Mouse (Mus musculus) kidney, adult 2 months (tissue): ENCODE results near the gene Tbl3. TPM values are rescaled to one million over a fixed set of nuclear protein-coding genes. Genes with fewer than 3 reads are reported as not detected.
"Not testable (repeated sequence)": the region's sequence is repeated elsewhere in the genome, so short reads cannot be mapped to it uniquely, and the experiment has no call there.

ENCODE experiments used
- DNase-seq: peaks from one replicate; pipeline ENCODE4 v3.0.0; 2021
- H3K27ac ChIP-seq: fragments of 200-500 bp; 2 replicates; pipeline ENCODE4 v1.5.1; 2012; ENCODE audit warnings: low read depth, low read length, control low read depth, inconsistent platforms; ENCODE audit not compliant: insufficient read depth
- H3K27me3 ChIP-seq: fragments of 200-500 bp; replicated peaks from 2 replicates; pipeline ENCODE4 v1.6.1; 2012; ENCODE audit warnings: mild to moderate bottlenecking, moderate library complexity, low read length, inconsistent platforms; ENCODE audit not compliant: control insufficient read depth, insufficient read depth
- H3K36me3 ChIP-seq: fragments of 200-500 bp; 2 replicates; pipeline ENCODE4 v1.6.1; 2012; ENCODE audit warnings: mild to moderate bottlenecking, moderate library complexity, low read length, inconsistent platforms; ENCODE audit not compliant: control insufficient read depth, insufficient read depth
- H3K4me1 ChIP-seq: fragments of 200-500 bp; 2 replicates; pipeline ENCODE4 v1.6.1; 2011; ENCODE audit warnings: low read length; ENCODE audit not compliant: control insufficient read depth, insufficient read depth
- H3K4me3 ChIP-seq: fragments of 200-500 bp; 2 replicates; pipeline ENCODE4 v1.5.1; 2011; ENCODE audit warnings: mild to moderate bottlenecking, low read depth, low read length, control low read depth; ENCODE audit not compliant: insufficient read depth
- CTCF ChIP-seq: fragments of 200-500 bp; conservative IDR thresholded peaks from 2 replicates; pipeline ENCODE4 v1.5.1; 2011; ENCODE audit warnings: low read depth, mild to moderate bottlenecking, control low read depth, low read length, moderate library complexity, mixed read lengths; ENCODE audit not compliant: insufficient read depth, insufficient read length
- POLR2A ChIP-seq: fragments of 200-500 bp; IDR thresholded peaks from one replicate; pipeline ENCODE4 v1.6.1; 2011; ENCODE audit warnings: low read depth, low read length, control low read depth
- WGBS: fragments of 180-500 bp; shearing (Covaris S2); methylation state at CpG from one replicate; pipeline ENCODE4 v1.1.7; 2018; 5-methylcytosine and 5-hydroxymethylcytosine counted together
- polyA plus RNA-seq: library from polyadenylated mRNA; depleted of rRNA; stranded (reverse); fragments of >200 nt; gene quantifications from 2 replicates; pipeline ENCODE4 v1.2.3, GENCODE M21; 2012

The Tbl3 gene
- polyA plus RNA-seq, 1 experiment, result 48.6 TPM

DNA sequence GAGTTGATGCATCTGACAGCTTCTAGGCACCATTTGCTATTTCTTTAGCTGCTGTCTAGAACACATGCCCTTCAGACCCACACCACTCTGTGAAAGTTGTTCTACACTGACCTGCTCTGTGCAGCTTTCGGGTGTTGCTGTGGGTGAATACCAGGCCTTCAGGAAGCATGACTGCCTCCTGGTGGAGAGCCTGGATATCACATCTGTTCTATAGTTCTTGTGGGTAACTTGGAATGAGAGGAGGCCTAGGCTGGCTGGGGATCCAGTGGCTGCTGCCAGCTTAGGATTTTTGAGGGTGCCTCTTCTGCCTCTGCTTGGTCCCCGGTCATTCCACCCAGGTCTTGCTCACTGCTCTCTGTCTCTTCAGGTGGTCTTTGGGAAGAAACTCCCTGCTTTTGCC, 31.3 kb downstream of the Tbl3 start:
- peak; percentile 67 for DNase-seq
- peak; percentile 66 for TF ChIP-seq CTCF
- TF ChIP-seq POLR2A, result no peak
- 58% methylated on average over 2 of the region's 2 CpGs for WGBS
- Histone ChIP-seq H3K36me3 (no peaks in the 10 kb centered on the region), H3K4me3 (no peak overlapping the region), H3K27ac (no peak overlapping the region), H3K4me1 (peaks cover 8% of the 10 kb centered on the region), H3K27me3 (no peaks in the 10 kb centered on the region)

DNA sequence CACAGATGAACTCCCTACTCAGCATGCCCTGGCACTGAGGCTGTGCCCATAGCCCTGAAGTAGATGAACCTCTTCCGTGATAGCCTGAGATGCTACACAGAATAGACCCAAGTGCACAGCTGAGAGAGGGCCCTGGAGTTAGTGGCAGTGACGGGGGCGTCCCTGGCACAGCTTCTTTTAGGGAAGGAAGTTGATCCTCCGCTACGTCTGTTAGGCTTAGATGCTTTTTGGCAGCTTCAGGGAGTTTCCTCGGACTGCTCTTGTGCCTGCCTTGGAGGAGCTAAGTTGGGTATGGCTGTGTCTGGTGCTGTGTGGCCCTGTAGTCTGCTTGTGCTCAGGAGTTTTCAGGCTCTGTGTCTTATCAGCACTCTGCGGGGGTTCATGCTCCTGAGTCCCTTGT, 33.2 kb downstream of the Tbl3 start:
- Histone ChIP-seq H3K27ac (no peak overlapping the region), H3K36me3 (no peaks in the 10 kb centered on the region), H3K27me3 (no peaks in the 10 kb centered on the region), H3K4me1 (peaks cover 14% of the 10 kb centered on the region), H3K4me3 (no peak overlapping the region)
- 64% methylated on average over 7 of the region's 7 CpGs for WGBS
- TF ChIP-seq CTCF, result no peak
- TF ChIP-seq POLR2A, result no peak
- no peak for DNase-seq

DNA sequence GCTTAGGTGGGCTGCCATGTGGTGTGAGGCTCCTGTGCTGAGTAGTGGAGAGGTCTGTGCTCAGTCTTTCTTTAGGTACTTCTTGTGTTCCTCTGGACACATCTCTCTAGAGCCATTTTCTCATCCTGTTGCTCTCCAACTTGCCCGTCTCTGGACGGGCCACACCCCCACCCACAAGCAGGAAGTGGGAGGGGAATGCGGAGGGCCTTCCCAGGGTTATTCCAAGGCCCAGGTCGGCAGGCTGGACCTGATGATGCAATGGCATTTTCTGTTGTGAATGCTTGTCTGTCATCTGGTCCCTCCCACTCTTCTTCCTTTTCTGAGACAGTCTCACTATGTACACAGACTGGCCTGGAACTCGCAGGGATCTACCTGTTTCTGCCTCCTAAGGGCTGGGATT, 35.3 kb downstream of the Tbl3 start:
- WGBS, result 13% methylated on average over 5 of the region's 5 CpGs
- no peak overlapping the region for H3K27ac ChIP-seq
- H3K4me1 ChIP-seq, result peaks cover 14% of the 10 kb centered on the region
- peak; percentile 82 for DNase-seq
- H3K27me3 ChIP-seq, result no peaks in the 10 kb centered on the region
- no peak for TF ChIP-seq CTCF
- TF ChIP-seq POLR2A, result no peak
- no peaks in the 10 kb centered on the region for H3K36me3 ChIP-seq
- no peak overlapping the region for H3K4me3 ChIP-seq

DNA sequence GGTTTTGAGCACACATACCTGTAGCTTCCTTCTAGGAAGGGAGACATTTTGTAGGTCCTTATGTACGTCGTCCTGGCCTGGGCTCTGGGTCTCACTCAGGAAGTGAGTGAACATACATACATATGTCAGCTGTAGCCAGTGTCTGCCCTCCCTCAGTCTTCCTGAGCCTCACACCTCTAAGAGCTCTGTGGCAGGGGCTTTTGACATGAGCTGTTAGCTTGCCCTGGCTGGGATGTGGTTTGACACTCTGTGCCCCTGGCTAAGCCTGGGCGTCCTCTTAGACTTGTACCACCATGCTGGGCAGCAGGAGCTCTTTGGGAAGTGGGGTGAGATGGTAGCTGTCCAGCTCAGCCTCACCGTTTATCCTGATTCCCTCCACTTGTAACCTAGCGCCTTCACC, 36.1 kb downstream of the Tbl3 start:
- Histone ChIP-seq H3K27ac (no peak overlapping the region), H3K4me3 (no peak overlapping the region), H3K36me3 (no peaks in the 10 kb centered on the region), H3K27me3 (no peaks in the 10 kb centered on the region), H3K4me1 (peaks cover 14% of the 10 kb centered on the region)
- DNase-seq, result no peak
- TF ChIP-seq POLR2A (no peak), CTCF (no peak)
- WGBS, result 54% methylated on average over 5 of the region's 5 CpGs

DNA sequence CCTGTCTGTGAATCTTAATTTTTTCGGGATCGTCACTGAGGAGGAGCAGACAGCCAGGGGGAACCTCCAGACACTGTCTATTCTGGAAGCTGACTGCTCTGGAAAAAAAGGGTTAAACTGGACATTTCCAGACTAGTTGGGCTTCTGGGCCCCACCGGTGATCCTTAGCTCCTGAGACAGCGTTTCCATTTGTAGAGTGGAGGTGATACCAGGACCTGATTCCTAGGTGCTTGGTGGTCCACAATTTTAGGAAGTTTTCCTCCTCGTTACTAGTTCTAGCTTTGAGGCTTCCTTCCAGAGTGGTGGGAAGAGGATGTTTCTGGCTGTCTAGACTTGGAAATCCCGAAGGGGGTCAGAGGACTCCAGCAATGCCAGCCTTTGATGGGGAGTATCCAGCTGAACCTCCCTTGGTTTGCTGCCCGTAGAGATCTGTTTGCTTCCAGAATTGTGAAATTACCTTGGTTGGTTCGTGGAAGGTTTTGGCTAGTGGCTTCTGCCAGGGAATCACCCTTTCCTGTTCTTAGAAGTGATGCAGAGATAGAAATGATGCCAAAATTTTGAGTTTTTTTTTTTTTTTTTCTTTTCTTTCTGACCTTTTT, 37.1 kb downstream of the Tbl3 start:
- WGBS, result 5% methylated on average over 8 of the region's 8 CpGs
- no peaks in the 10 kb centered on the region for H3K27me3 ChIP-seq
- peak overlapping the region; percentile 48 for H3K27ac ChIP-seq
- peak overlapping the region; percentile 95 for H3K4me3 ChIP-seq
- H3K36me3 ChIP-seq, result no peaks in the 10 kb centered on the region
- TF ChIP-seq CTCF (no peak), POLR2A (no peak)
- no peak for DNase-seq
- peaks cover 14% of the 10 kb centered on the region for H3K4me1 ChIP-seq

DNA sequence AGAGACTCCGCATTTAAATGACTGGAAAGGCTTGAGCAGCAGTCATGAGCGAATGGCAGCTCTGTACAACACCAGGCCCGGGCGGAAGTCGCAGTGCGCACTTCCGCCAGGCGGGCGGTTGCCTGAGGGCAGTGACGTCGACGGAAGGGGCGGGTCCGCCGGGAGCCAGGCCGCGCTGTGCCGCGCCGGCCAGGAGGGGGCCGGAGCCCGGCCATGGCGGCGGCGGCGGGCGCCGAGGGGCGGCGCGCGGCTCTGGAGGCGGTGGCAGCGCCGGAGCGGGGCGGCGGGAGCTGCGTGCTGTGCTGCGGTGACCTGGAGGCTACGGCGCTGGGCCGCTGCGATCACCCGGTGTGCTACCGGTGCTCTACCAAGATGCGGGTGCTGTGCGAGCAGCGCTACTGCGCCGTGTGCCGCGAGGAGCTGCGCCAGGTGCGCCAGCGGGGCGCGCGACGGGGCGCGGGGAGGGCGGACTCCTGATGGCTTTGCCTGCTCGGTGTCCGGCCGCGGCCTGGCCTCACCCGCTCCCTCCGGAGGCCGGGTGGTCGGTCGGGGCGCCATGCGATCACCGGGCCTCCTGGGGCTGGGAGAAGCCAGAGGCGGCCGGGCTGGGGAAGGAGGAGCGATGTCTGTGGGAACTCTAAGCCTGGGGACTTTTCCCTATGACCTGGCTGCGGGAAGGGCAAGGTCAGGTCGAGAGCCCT, 37.8 kb downstream of the Tbl3 start, which contains the start of gene Zfp598:
Gene Zfp598 (plus strand): TSS at position 143 of the 701 bp plus-strand sequence.
- TF ChIP-seq POLR2A (peak; percentile 12), CTCF (peak; percentile 19; the same call in 1 of the 2 replicates)
- peak; percentile 97 for DNase-seq
- Histone ChIP-seq H3K27ac (peak within 1 kb of the TSS; percentile 48), H3K36me3 (no peaks in the 10 kb centered on the region), H3K27me3 (no peaks in the 10 kb centered on the region), H3K4me1 (peaks cover 14% of the 10 kb centered on the region), H3K4me3 (peak within 1 kb of the TSS; percentile 95)
- WGBS, result under 1% methylated on average over 80 of the region's 80 CpGs

DNA sequence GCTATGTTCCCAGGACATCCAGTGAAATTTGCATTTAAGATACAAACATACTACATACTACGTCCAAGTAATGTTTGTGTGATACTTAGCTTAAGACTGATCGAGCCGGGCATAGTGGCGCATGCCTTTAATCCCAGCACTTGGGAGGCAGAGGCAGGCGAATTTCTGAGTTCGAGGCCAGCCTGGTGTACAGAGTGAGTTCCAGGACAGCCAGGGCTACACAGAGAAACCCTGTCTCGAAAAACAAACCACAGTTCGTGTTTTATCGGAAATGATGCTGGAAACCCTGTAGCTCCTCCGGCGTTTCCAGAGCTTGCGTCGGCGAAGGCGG, 38.3 kb downstream of the Tbl3 start:
- WGBS, result 9% methylated on average over 15 of the region's 15 CpGs
- H3K4me1 ChIP-seq, result peaks cover 14% of the 10 kb centered on the region
- H3K27ac ChIP-seq, result peak overlapping the region; percentile 32; the same call in 1 of the 2 replicates
- H3K36me3 ChIP-seq, DNase-seq, H3K27me3 ChIP-seq: not testable (repeated sequence)
- peak overlapping the region; percentile 65 for H3K4me3 ChIP-seq

DNA sequence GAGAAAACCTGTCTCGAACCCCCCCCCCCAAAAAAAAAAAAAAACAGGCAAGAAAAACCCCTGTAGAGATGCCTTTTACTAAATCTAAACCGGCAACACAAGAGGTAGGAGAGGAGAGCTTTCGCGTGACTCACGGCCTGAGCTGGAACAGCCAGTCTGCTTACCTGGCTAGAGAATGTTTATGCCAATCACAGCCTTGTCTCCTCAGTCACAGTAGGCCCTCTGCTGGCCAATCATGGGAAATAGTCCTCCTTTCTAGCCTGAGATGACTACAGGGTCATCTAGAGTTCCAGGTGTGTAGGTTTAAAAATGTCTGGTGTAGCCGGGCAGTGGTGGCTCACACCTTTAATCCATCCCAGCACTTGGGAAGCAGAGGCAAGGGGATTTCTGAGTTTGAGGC, 40.0 kb downstream of the Tbl3 start:
- 13% methylated on average over 6 of the region's 6 CpGs for WGBS
- peaks cover 14% of the 10 kb centered on the region for H3K4me1 ChIP-seq
- H3K27ac ChIP-seq, result no peak overlapping the region
- H3K36me3 ChIP-seq, result no peaks in the 10 kb centered on the region
- no peak overlapping the region for H3K4me3 ChIP-seq
- peak; percentile 84 for DNase-seq
- TF ChIP-seq POLR2A (no peak), CTCF (peak; percentile 89)
- H3K27me3 ChIP-seq, result no peaks in the 10 kb centered on the region

DNA sequence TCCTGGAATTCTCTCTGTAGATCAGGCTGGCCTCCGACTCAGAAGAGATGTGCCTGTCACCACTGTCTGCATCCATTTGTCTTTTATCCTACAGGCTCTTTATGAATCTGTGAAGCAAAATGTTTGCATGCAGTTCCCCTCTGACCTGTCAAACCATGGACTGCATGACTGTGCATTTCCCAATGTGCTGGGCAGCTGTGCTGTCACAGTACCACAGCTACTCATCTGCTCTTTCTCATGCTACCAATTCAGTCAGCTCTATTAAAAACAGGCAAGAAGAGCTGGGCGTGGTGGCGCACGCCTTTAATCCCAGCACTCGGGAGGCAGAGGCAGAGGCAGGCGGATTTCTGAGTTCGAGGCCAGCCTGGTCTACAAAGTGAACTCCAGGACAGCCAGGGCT, 40.4 kb downstream of the Tbl3 start:
- not testable (repeated sequence) for H3K4me3 ChIP-seq, H3K27me3 ChIP-seq, H3K27ac ChIP-seq, DNase-seq, H3K36me3 ChIP-seq
- WGBS, result 68% methylated on average over 7 of the region's 7 CpGs
- peaks cover 12% of the 10 kb centered on the region for H3K4me1 ChIP-seq
